35 mouse cellular contexts compared by ENCODE assay signal in genomic region chr17:81432733-81433132, GRCm38 (mm10). TPM values are rescaled to one million over a fixed set of nuclear protein-coding genes. Genes with fewer than 3 reads are reported as not detected.
DNase-seq lines count a peak whose midpoint lies in the region; ATAC-seq and TF ChIP-seq lines count a peak whose summit lies in the region.
"Had no signal": no experiment of that assay in that cellular context is flagged by ENCODE, and none has a peak within 500 bp of the region (broad histone marks: within the 10 kb centered on the region; RNA-seq: fewer than 3 reads in every experiment).

No protein-coding gene starts in this region.

- H3K4me2 ChIP-seq in heart, embryonic 15.5 days: no peak overlapping the region
- no peak overlapping the region for H3K4me2 ChIP-seq in hindbrain, postnatal 0 days (ENCODE audit: low read depth, low read length)
- no peak overlapping the region for H3K4me2 ChIP-seq in hindbrain, embryonic 14.5 days (replicated peaks)
- H3K4me2 ChIP-seq: embryonic facial prominence, embryonic 13.5 days; forebrain, embryonic 12.5 days; forebrain, embryonic 15.5 days; hindbrain, embryonic 12.5 days had no signal

- 38% methylated on average over 2 of the region's 2 CpGs for WGBS in heart, adult 2 months
- 76% methylated on average over 2 of the region's 2 CpGs for WGBS in heart, embryonic 15.5 days
- whole genome bisulfite sequencing in hindbrain, postnatal 0 days: 75% methylated on average over 2 of the region's 2 CpGs
- 79% methylated on average over 2 of the region's 2 CpGs for WGBS in hindbrain, embryonic 14.5 days

- no peaks in the 10 kb centered on the region for H3K9me3 ChIP-seq in heart, embryonic 15.5 days (replicated peaks)
- no peaks in the 10 kb centered on the region for H3K9me3 ChIP-seq in hindbrain, postnatal 0 days (ENCODE audit: low read length)
- no peaks in the 10 kb centered on the region for H3K9me3 ChIP-seq in hindbrain, embryonic 14.5 days (ENCODE audit: control insufficient read depth, low read length)
- H3K9me3 ChIP-seq: embryonic facial prominence, embryonic 10.5 days; embryonic facial prominence, embryonic 13.5 days; forebrain, embryonic 12.5 days; forebrain, embryonic 15.5 days; hindbrain, embryonic 12.5 days had no signal

- no peak for ATAC-seq in heart, embryonic 15.5 days (replicated peaks; ENCODE audit: insufficient number of reproducible peaks, insufficient read depth, low FRiP score, low read depth)
- 0 out of 2 replicates have a peak, but pooled peaks have one; percentile 24 for ATAC-seq in hindbrain, postnatal 0 days
- ATAC-seq in hindbrain, embryonic 14.5 days (ENCODE audit: low FRiP score): no peak
- peak; percentile 55; the same call in 1 of the 2 replicates for ATAC-seq in megakaryocyte progenitor cell, adult 5-6 weeks (replicated peaks; ENCODE audit: poor library complexity)
- ATAC-seq: forebrain, embryonic 15.5 days; hindbrain, embryonic 16.5 days; inflammation-experienced regulatory T-cells, adult 6 months; intestine, embryonic 16.5 days; Patski had no signal

- no peaks in the 10 kb centered on the region for H3K79me2 ChIP-seq in heart, adult 2 months (replicated peaks; ENCODE audit: control insufficient read depth, insufficient read depth, low read length)

- H3K4me1 ChIP-seq in heart, adult 2 months (ENCODE audit: control insufficient read depth, insufficient read depth, low read length): peaks cover 2% of the 10 kb centered on the region; the same call in 1 of the 2 replicates
- peaks cover 15% of the 10 kb centered on the region for H3K4me1 ChIP-seq in heart, embryonic 15.5 days (replicated peaks)
- H3K4me1 ChIP-seq in hindbrain, postnatal 0 days (ENCODE audit: insufficient read depth, low read length): no peaks in the 10 kb centered on the region
- no peaks in the 10 kb centered on the region for H3K4me1 ChIP-seq in hindbrain, embryonic 14.5 days (replicated peaks; ENCODE audit: control insufficient read depth, insufficient read depth, low read length)
- H3K4me1 ChIP-seq: forebrain, embryonic 12.5 days; forebrain, embryonic 15.5 days; hindbrain, embryonic 12.5 days had no signal

- no peak overlapping the region for H3K4me3 ChIP-seq in heart, adult 2 months
- H3K4me3 ChIP-seq in heart, embryonic 15.5 days: no peak overlapping the region
- H3K4me3 ChIP-seq in hindbrain, postnatal 0 days (ENCODE audit: low read length): no peak overlapping the region
- no peak overlapping the region for H3K4me3 ChIP-seq in hindbrain, embryonic 14.5 days (replicated peaks; ENCODE audit: low read length)
- H3K4me3 ChIP-seq: embryonic facial prominence, embryonic 10.5 days; embryonic facial prominence, embryonic 13.5 days; erythroblast, embryonic 14.5 days; forebrain, embryonic 12.5 days; forebrain, embryonic 15.5 days; hindbrain, embryonic 12.5 days had no signal

- no peak for TF ChIP-seq EP300 in heart, adult 2 months (IDR thresholded peaks at IDR 0.05; ENCODE audit: insufficient read depth, low read depth, low read length)

- no peak overlapping the region for H3K9ac ChIP-seq in heart, adult 2 months (ENCODE audit: low read depth, low read length)
- H3K9ac ChIP-seq in heart, embryonic 15.5 days: no peak overlapping the region
- no peak overlapping the region for H3K9ac ChIP-seq in hindbrain, postnatal 0 days (replicated peaks; ENCODE audit: low read length)
- H3K9ac ChIP-seq in hindbrain, embryonic 14.5 days: no peak overlapping the region
- H3K9ac ChIP-seq: embryonic facial prominence, embryonic 13.5 days; forebrain, embryonic 12.5 days; forebrain, embryonic 15.5 days; hindbrain, embryonic 12.5 days had no signal

- H3K36me3 ChIP-seq in heart, adult 2 months (ENCODE audit: control insufficient read depth, insufficient read depth, low read length): peaks cover 17% of the 10 kb centered on the region
- peaks cover 50% of the 10 kb centered on the region for H3K36me3 ChIP-seq in heart, embryonic 15.5 days
- no peaks in the 10 kb centered on the region for H3K36me3 ChIP-seq in hindbrain, postnatal 0 days (ENCODE audit: insufficient read depth, low read length)
- peaks cover 4% of the 10 kb centered on the region; the same call in 1 of the 2 replicates for H3K36me3 ChIP-seq in hindbrain, embryonic 14.5 days (replicated peaks; ENCODE audit: control insufficient read depth, insufficient read depth)
- H3K36me3 ChIP-seq: embryonic facial prominence, embryonic 10.5 days; forebrain, embryonic 12.5 days; G1E; hindbrain, embryonic 12.5 days had no signal

- DNase-seq in heart, adult 2 months: no peak
- DNase-seq in heart, postnatal 36 days: no peak
- no peak for DNase-seq in heart, postnatal 10 days
- no peak for DNase-seq in hindbrain, postnatal 0 days (ENCODE audit: low spot score)
- DNase-seq in hindbrain, embryonic 14.5 days (ENCODE audit: low spot score): no peak
- DNase-seq in frontal cortex, postnatal 36 days (ENCODE audit: low spot score in 2 of 2): no peak
- DNase-seq: B cell, adult 2 months; cerebellum, adult 11 months; cerebellum, adult 2 months; cerebellum, adult 9-11 months; cerebellum, postnatal 25 days; gastrocnemius, postnatal 10 days; gastrocnemius, postnatal 36 days had no signal

- peak overlapping the region; percentile 17 for H3K27ac ChIP-seq in heart, adult 2 months
- peak overlapping the region; percentile 40 for H3K27ac ChIP-seq in heart, embryonic 15.5 days
- H3K27ac ChIP-seq in hindbrain, postnatal 0 days: no peak overlapping the region
- H3K27ac ChIP-seq in hindbrain, embryonic 14.5 days: no peak overlapping the region
- H3K27ac ChIP-seq: embryonic facial prominence, embryonic 10.5 days; embryonic facial prominence, embryonic 13.5 days; forebrain, embryonic 12.5 days; forebrain, embryonic 15.5 days; hindbrain, embryonic 12.5 days had no signal

- no peak for TF ChIP-seq POLR2A in heart, adult 2 months (IDR thresholded peaks at IDR 0.05; ENCODE audit: insufficient read depth, low read depth, low read length)

- TF ChIP-seq CTCF in heart, adult 2 months (IDR thresholded peaks at IDR 0.05): no peak
- TF ChIP-seq CTCF in hindbrain, postnatal 0 days (IDR thresholded peaks at IDR 0.05; ENCODE audit: low read depth): no peak

- intact Hi-C loops in heart, adult 2 months (cut with DNase I): no loop called here
- intact Hi-C loops in heart, postnatal 36 days (cut with DNase I): no loop called here
- intact Hi-C loops in heart, postnatal 10 days (cut with DNase I): no loop called here

- no peaks in the 10 kb centered on the region for H3K27me3 ChIP-seq in heart, adult 2 months (ENCODE audit: control insufficient read depth, insufficient read depth, low read length)
- no peaks in the 10 kb centered on the region for H3K27me3 ChIP-seq in heart, embryonic 15.5 days
- no peaks in the 10 kb centered on the region for H3K27me3 ChIP-seq in hindbrain, postnatal 0 days (ENCODE audit: insufficient read depth, low read length)
- no peaks in the 10 kb centered on the region for H3K27me3 ChIP-seq in hindbrain, embryonic 14.5 days (ENCODE audit: control insufficient read depth, insufficient read depth, low read length)
- H3K27me3 ChIP-seq: CH12.LX; embryonic facial prominence, embryonic 13.5 days; forebrain, embryonic 12.5 days; forebrain, embryonic 15.5 days; hindbrain, embryonic 12.5 days; Patski had no signal

RNA-seq across cellular contexts. Expression of gene Gm11096, which starts 8.8 kb away (rescaled TPM):
- not detected for total RNA-seq in heart, adult 2 months (2021)
- not detected in 2 replicates for polyA plus RNA-seq in heart, adult 2 months (2012; rRNA removed)
- total RNA-seq in heart, postnatal 36 days (2021): not detected
- not detected in 2 replicates for polyA plus RNA-seq in heart, embryonic 15.5 days (2015; fragmentation: Nextera tagmentation; extraction: Ambion mirVana)
- total RNA-seq in heart, postnatal 10 days (2021): not detected
- not detected in 2 replicates for total RNA-seq in hindbrain, postnatal 0 days (2014; rRNA removed)
- not detected in 2 replicates for polyA plus RNA-seq in hindbrain, postnatal 0 days (2015; fragmentation: Nextera tagmentation; extraction: Ambion mirVana)
- not detected in 2 replicates for polyA plus RNA-seq in hindbrain, embryonic 14.5 days (2014; fragmentation: Nextera tagmentation; extraction: Ambion mirVana)
- not detected in 2 replicates for total RNA-seq in megakaryocyte progenitor cell, adult 5-6 weeks (2015)
- total RNA-seq in megakaryocyte progenitor cell, adult 5-6 weeks (2017): not detected in 2 replicates
- total RNA-seq: adrenal gland, adult 2 months; adrenal gland, postnatal 14 days; adrenal gland, postnatal 4 days; CH12.LX; G1E; gastrocnemius, adult 18-20 months; gastrocnemius, postnatal 10 days; gastrocnemius, postnatal 36 days; heart, adult 18-20 months; hematopoietic stem cell, adult 5-6 weeks had no signal
- polyA plus RNA-seq: adrenal gland, adult 2 months; cerebellum, adult 2 months; cortical plate, adult 2 months; embryonic facial prominence, embryonic 10.5 days; embryonic facial prominence, embryonic 13.5 days; erythroblast, embryonic 14.5 days; forebrain, embryonic 12.5 days; forebrain, embryonic 15.5 days; G1E; hindbrain, embryonic 12.5 days; hindbrain, embryonic 16.5 days; inflammation-experienced regulatory T-cells, adult 6 months; intestine, embryonic 16.5 days; kidney, embryonic 16.5 days; Patski had no signal

Comparison
In these comparisons a context has a peak if more than half of its experiments do, and no peak if none do; other contexts are left out.
1. ATAC-seq: peak in hindbrain, postnatal 0 days (single experiment) and megakaryocyte progenitor cell, adult 5-6 weeks (single experiment); none in heart, embryonic 15.5 days (single experiment) and hindbrain, embryonic 14.5 days (single experiment).
2. H3K27ac ChIP-seq: peak in heart, adult 2 months (single experiment) and heart, embryonic 15.5 days (single experiment); none in hindbrain, postnatal 0 days (single experiment) and hindbrain, embryonic 14.5 days (single experiment).